Mouse (Mus musculus) limb, embryonic 11.5 days (tissue): Measurements from ENCODE around the gene 1600012H06Rik. TPM values are rescaled to one million over a fixed set of nuclear protein-coding genes. Genes with fewer than 3 reads are reported as not detected.
"Not testable (repeated sequence)": the region's sequence is repeated elsewhere in the genome, so short reads cannot be mapped to it uniquely, and the experiment has no call there.

Experiments used
- ATAC-seq: fragments of 200-750 bp; cut with Nextera tagmentation; 2 replicates; pipeline ENCODE4 v1.8.0; 2017; ENCODE audit warnings: low read depth; ENCODE audit not compliant: insufficient number of reproducible peaks, low FRiP score, low TSS enrichment
- DNase-seq: peaks from one replicate; pipeline ENCODE4 v3.0.0-alpha.2; 2015; ENCODE audit warnings: low spot score
- H3K27ac ChIP-seq: fragments of 300-500 bp; sonication (generic); replicated peaks from 2 replicates; pipeline ENCODE4 v1.5.1; 2014; ENCODE audit warnings: low read depth, mild to moderate bottlenecking, low read length
- H3K27me3 ChIP-seq: fragments of 300-500 bp; sonication (generic); 2 replicates; pipeline ENCODE4 v1.6.1; 2014; ENCODE audit warnings: mild to moderate bottlenecking, low read length, mixed read lengths; ENCODE audit not compliant: control insufficient read depth, insufficient read depth
- H3K36me3 ChIP-seq: fragments of 300-500 bp; sonication (generic); 2 replicates; pipeline ENCODE4 v1.6.1; 2014; ENCODE audit warnings: mild to moderate bottlenecking, low read length, moderate library complexity, mixed read lengths; ENCODE audit not compliant: control insufficient read depth, insufficient read depth
- H3K4me1 ChIP-seq: fragments of 300-500 bp; sonication (generic); 2 replicates; pipeline ENCODE4 v1.6.1; 2014; ENCODE audit warnings: low read length, mixed read lengths; ENCODE audit not compliant: control insufficient read depth, insufficient read depth
- H3K4me2 ChIP-seq: fragments of 300-500 bp; sonication (generic); 2 replicates; pipeline ENCODE4 v1.6.1; 2014; ENCODE audit warnings: low read depth, mild to moderate bottlenecking, moderate library complexity; ENCODE audit not compliant: severe bottlenecking
- H3K4me3 ChIP-seq: fragments of 300-500 bp; sonication (generic); 2 replicates; pipeline ENCODE4 v1.5.1; 2014; ENCODE audit warnings: low read depth, low read length
- H3K9ac ChIP-seq: fragments of 300-500 bp; sonication (generic); 2 replicates; pipeline ENCODE4 v1.6.1; 2014; ENCODE audit warnings: mild to moderate bottlenecking, low read length
- H3K9me3 ChIP-seq: fragments of 300-500 bp; sonication (generic); 2 replicates; pipeline ENCODE4 v1.6.1; 2016; ENCODE audit warnings: low read length; ENCODE audit not compliant: control insufficient read depth
- WGBS: fragments of 180-500 bp; shearing (Covaris S2); extraction: QIAGEN DNeasy Blood & Tissue Kit; methylation state at CpG from one replicate; pipeline ENCODE4 v1.1.7; 2014; 5-methylcytosine and 5-hydroxymethylcytosine counted together
- polyA plus RNA-seq: library from polyadenylated mRNA; unstranded; fragments of >200 nt; fragmentation: Nextera tagmentation; extraction: Ambion mirVana; gene quantifications from 2 replicates; pipeline ENCODE4 v1.2.1, GENCODE M21; 2014

1600012H06Rik gene
- 24.1 and 28.8 TPM in 2 replicates for polyA plus RNA-seq

GRCm38 (mm10) chr17:14943009-14943728 is at the start of gene 1600012H06Rik, which contains the start of gene Wdr27:
TSS of gene 1600012H06Rik (plus strand) at chr17:14943184.
TSS of gene Wdr27 (minus strand) at chr17:14943158.
- Histone ChIP-seq H3K27me3 (no peaks in the 10 kb centered on the region), H3K36me3 (no peaks in the 10 kb centered on the region), H3K4me2 (peak within 1 kb of the TSS; percentile 85), H3K27ac (no peak within 1 kb of the TSS), H3K4me1 (peaks cover 5% of the 10 kb centered on the region; the same call in 1 of the 2 replicates), H3K9ac (peak within 1 kb of the TSS; percentile 72), H3K9me3 (no peaks in the 10 kb centered on the region), H3K4me3 (peak within 1 kb of the TSS; percentile 80)
- peak; percentile 94 for ATAC-seq
- DNase-seq, result peak; percentile 100
- under 1% methylated on average over 54 of the region's 54 CpGs for WGBS

DNA sequence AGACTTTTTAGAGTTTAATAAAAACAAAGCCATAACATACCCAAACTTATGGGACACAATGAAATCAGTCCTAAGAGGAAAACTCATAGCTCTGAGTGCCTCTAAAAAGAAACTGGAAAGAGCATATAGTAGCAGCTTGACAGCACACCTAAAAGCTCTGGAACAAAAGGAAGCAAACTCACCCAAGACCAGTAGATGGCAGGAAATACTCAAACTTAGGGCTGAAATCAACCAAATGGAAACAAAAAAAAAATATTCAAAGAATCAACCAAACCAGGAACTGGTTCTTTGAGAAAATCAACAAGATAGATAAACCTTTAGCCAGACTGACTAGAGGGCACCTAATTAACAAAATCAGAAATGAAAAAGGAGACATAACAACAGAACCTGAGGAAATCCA is 47.9 kb upstream of the 1600012H06Rik start:
- not testable (repeated sequence) for H3K4me1 ChIP-seq, H3K27me3 ChIP-seq, H3K36me3 ChIP-seq, DNase-seq, H3K9ac ChIP-seq, H3K27ac ChIP-seq, H3K4me3 ChIP-seq, ATAC-seq, H3K4me2 ChIP-seq, H3K9me3 ChIP-seq

- Histone ChIP-seq H3K36me3 (no peaks in the 10 kb centered on the region), H3K4me3 (no peak overlapping the region), H3K4me1 (no peaks in the 10 kb centered on the region), H3K9me3 (no peaks in the 10 kb centered on the region), H3K4me2 (no peak overlapping the region), H3K9ac (no peak overlapping the region), H3K27me3 (no peaks in the 10 kb centered on the region), H3K27ac (no peak overlapping the region)
- WGBS, result 76% methylated on average over 1 of the region's 1 CpGs
- no peak for ATAC-seq
- DNase-seq, result no peak
Measured at GRCm38 (mm10) chr17:14898972-14899371, 44.0 kb upstream of the 1600012H06Rik start.

DNA sequence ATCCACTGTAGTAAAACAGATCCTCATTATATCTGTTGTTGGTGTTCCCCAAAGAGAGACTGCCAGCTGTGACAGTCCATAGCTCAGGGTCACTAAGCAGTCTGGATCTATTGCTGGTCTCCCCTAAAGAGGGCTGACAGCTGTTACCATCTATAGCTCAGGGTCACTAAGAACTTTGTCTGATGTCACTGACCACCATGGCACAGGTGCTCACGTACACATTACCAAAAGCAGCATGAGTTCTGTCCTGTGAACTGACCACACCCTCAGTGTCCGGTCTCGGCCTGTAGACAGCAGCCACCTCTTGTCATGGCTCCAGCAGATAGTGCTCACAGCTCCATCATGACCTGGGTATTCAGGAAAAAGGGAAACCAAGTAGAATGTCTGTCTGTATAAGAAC is 39.8 kb upstream of the 1600012H06Rik start:
- Histone ChIP-seq H3K4me3 (no peak overlapping the region), H3K27ac (no peak overlapping the region), H3K36me3 (no peaks in the 10 kb centered on the region), H3K27me3 (no peaks in the 10 kb centered on the region), H3K4me1 (no peaks in the 10 kb centered on the region), H3K4me2 (no peak overlapping the region), H3K9me3 (no peaks in the 10 kb centered on the region), H3K9ac (no peak overlapping the region)
- no peak for ATAC-seq
- DNase-seq, result no peak
- 84% methylated on average over 3 of the region's 3 CpGs for WGBS

DNA sequence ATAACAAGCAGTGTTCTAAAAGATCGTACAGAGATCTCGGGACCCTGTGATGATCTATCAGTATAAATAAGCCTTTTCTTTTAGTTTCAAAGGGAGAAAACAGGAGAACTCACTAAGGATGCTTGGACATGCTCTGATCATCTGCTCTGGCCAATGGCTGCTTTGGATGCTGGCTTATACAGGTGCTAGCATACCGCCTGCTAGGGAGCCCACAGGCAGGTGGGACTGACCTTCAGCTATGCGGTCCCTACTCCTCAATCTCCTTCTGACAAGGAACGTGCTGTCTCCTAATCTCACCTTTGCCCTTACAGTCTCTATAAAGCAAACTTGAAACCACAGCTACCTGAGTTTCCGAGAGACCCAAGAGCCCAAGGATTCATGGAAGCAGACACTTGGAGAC is 38.8 kb upstream of the 1600012H06Rik start:
- Histone ChIP-seq H3K36me3 (no peaks in the 10 kb centered on the region), H3K9me3 (no peaks in the 10 kb centered on the region), H3K27me3 (no peaks in the 10 kb centered on the region), H3K4me2 (no peak overlapping the region), H3K27ac (no peak overlapping the region), H3K4me1 (no peaks in the 10 kb centered on the region), H3K9ac (no peak overlapping the region), H3K4me3 (no peak overlapping the region)
- DNase-seq (no peak), ATAC-seq (no peak)
- 86% methylated on average over 6 of the region's 6 CpGs for WGBS

GRCm38 (mm10) chr17:14904637-14905265 is 38.2 kb upstream of the 1600012H06Rik start:
- Histone ChIP-seq H3K4me1 (no peaks in the 10 kb centered on the region), H3K36me3 (no peaks in the 10 kb centered on the region), H3K4me3 (no peak overlapping the region), H3K9ac (no peak overlapping the region), H3K4me2 (no peak overlapping the region), H3K27me3 (no peaks in the 10 kb centered on the region), H3K9me3 (no peaks in the 10 kb centered on the region), H3K27ac (no peak overlapping the region)
- peak; percentile 87 for DNase-seq
- no peak for ATAC-seq
- WGBS, result 57% methylated on average over 7 of the region's 7 CpGs

GRCm38 (mm10) chr17:14906611-14907010 is 36.4 kb upstream of the 1600012H06Rik start:
- H3K4me1 ChIP-seq, result no peaks in the 10 kb centered on the region
- H3K27ac ChIP-seq, result no peak overlapping the region
- no peaks in the 10 kb centered on the region for H3K27me3 ChIP-seq
- 46% methylated on average over 1 of the region's 1 CpGs for WGBS
- ATAC-seq (no peak), DNase-seq (no peak)
- no peaks in the 10 kb centered on the region for H3K9me3 ChIP-seq
- no peak overlapping the region for H3K4me2 ChIP-seq
- H3K9ac ChIP-seq, result no peak overlapping the region
- no peaks in the 10 kb centered on the region for H3K36me3 ChIP-seq
- no peak overlapping the region for H3K4me3 ChIP-seq

- 74% methylated on average over 12 of the region's 12 CpGs for WGBS
- Histone ChIP-seq H3K4me3 (no peak overlapping the region), H3K4me2 (no peak overlapping the region), H3K27me3 (no peaks in the 10 kb centered on the region), H3K4me1 (no peaks in the 10 kb centered on the region), H3K27ac (no peak overlapping the region), H3K9me3 (no peaks in the 10 kb centered on the region), H3K36me3 (no peaks in the 10 kb centered on the region), H3K9ac (no peak overlapping the region)
- ATAC-seq (no peak), DNase-seq (no peak)
Measured at GRCm38 (mm10) chr17:14907136-14907535, 35.8 kb upstream of the 1600012H06Rik start.
